Mouse (Mus musculus) heart, postnatal 0 days (tissue): Measurements from ENCODE around the gene Syt5. TPM values are rescaled to one million over a fixed set of nuclear protein-coding genes. Genes with fewer than 3 reads are reported as not detected.
A peak's percentile ranks its signal among the peaks of the same experiment; 100 is the strongest.

Experiments
- ATAC-seq: fragments of 200-750 bp; cut with Nextera tagmentation; 2 replicates; pipeline ENCODE4 v1.8.0; 2017; ENCODE audit warnings: low read depth, moderate number of reproducible peaks, moderate library complexity; ENCODE audit not compliant: insufficient read depth
- DNase-seq: peaks from one replicate; pipeline ENCODE4 v3.0.0-alpha.2; 2016; ENCODE audit warnings: low spot score
- H3K27ac ChIP-seq: fragments of 300-500 bp; sonication (generic); 2 replicates; pipeline ENCODE4 v1.5.1; 2014; ENCODE audit warnings: low read depth, mild to moderate bottlenecking
- H3K27me3 ChIP-seq: fragments of 300-500 bp; sonication (generic); 2 replicates; pipeline ENCODE4 v1.6.1; 2014; ENCODE audit warnings: low read length, mixed read lengths; ENCODE audit not compliant: control insufficient read depth, insufficient read depth
- H3K36me3 ChIP-seq: fragments of 300-500 bp; sonication (generic); replicated peaks from 2 replicates; pipeline ENCODE4 v1.6.1; 2014; ENCODE audit warnings: low read length, mixed read lengths; ENCODE audit not compliant: control insufficient read depth, insufficient read depth
- H3K4me1 ChIP-seq: fragments of 300-500 bp; sonication (generic); 2 replicates; pipeline ENCODE4 v1.6.1; 2014; ENCODE audit warnings: antibody characterized with exemption; ENCODE audit not compliant: control insufficient read depth, insufficient read depth
- H3K4me2 ChIP-seq: fragments of 300-500 bp; sonication (generic); 2 replicates; pipeline ENCODE4 v1.6.1; 2014; ENCODE audit warnings: low read depth, mild to moderate bottlenecking, low read length, moderate library complexity
- H3K4me3 ChIP-seq: fragments of 300-500 bp; sonication (generic); 2 replicates; pipeline ENCODE4 v1.5.1; 2014; ENCODE audit warnings: low read depth, low read length
- H3K9ac ChIP-seq: fragments of 300-500 bp; sonication (generic); replicated peaks from 2 replicates; pipeline ENCODE4 v1.6.1; 2014; ENCODE audit warnings: low read depth, low read length, mixed read lengths
- H3K9me3 ChIP-seq: fragments of 300-500 bp; sonication (generic); replicated peaks from 2 replicates; pipeline ENCODE4 v1.6.1; 2016; ENCODE audit warnings: low read length; ENCODE audit not compliant: control insufficient read depth
- CTCF ChIP-seq: IDR thresholded peaks from 2 replicates; pipeline ENCODE4 v1.5.1; 2016; ENCODE audit warnings: antibody characterized with exemption, control low read depth, low read depth
- EP300 ChIP-seq: IDR thresholded peaks from 2 replicates; pipeline ENCODE4 v1.6.1; 2016; ENCODE audit warnings: antibody characterized with exemption, low read depth
- whole genome bisulfite sequencing: fragments of 180-500 bp; shearing (Covaris S2); extraction: QIAGEN DNeasy Blood & Tissue Kit; methylation state at CpG from one replicate; pipeline ENCODE4 v1.1.7; 2014; 5-methylcytosine and 5-hydroxymethylcytosine counted together
- polyA plus RNA-seq: library from polyadenylated mRNA; unstranded; fragments of >200 nt; fragmentation: Nextera tagmentation; extraction: Ambion mirVana; gene quantifications from 2 replicates; pipeline ENCODE4 v1.2.1, GENCODE M21; 2015
- total RNA-seq: library from RNA; depleted of rRNA; stranded (reverse); fragments of >200 nt; gene quantifications from 2 replicates; pipeline ENCODE4 v1.2.3, GENCODE M21; 2014; ENCODE audit warnings: low replicate concordance

Gene Syt5
- total and polyA plus RNA-seq, 2 experiments from 2014 or later: 0.70 to 1.4 TPM

DNA sequence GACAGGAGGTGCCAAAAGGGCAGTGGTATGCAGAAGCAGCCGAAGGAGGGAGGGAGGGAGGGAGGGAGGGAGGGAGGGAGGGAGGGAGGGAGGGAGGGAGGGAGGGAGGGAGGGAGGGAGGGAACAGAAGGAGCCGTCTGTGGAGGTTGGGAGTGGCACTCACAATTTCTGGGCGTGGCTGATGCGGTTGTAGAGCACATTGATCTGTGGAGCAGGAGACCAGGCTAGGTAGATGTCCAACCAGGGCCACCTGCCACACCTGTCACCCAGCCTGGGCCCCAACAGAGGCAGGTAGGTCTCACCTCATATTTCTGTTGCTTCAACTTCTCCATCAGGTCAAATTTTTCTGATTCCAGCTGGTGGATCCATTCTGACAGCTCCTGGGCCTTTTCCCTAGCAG lies 40.1 kb downstream of the Syt5 start:
- H3K27ac ChIP-seq: no peak overlapping the region
- DNase-seq (no peak), ATAC-seq (no peak)
- H3K9me3 ChIP-seq: no peaks in the 10 kb centered on the region
- no peak overlapping the region for H3K4me3 ChIP-seq
- no peaks in the 10 kb centered on the region for H3K36me3 ChIP-seq
- 57% methylated on average over 3 of the region's 4 CpGs for WGBS
- H3K27me3 ChIP-seq: no peaks in the 10 kb centered on the region
- TF ChIP-seq CTCF (no peak), EP300 (no peak)
- no peak overlapping the region for H3K4me2 ChIP-seq
- peaks cover 31% of the 10 kb centered on the region for H3K4me1 ChIP-seq
- no peak overlapping the region for H3K9ac ChIP-seq

DNA sequence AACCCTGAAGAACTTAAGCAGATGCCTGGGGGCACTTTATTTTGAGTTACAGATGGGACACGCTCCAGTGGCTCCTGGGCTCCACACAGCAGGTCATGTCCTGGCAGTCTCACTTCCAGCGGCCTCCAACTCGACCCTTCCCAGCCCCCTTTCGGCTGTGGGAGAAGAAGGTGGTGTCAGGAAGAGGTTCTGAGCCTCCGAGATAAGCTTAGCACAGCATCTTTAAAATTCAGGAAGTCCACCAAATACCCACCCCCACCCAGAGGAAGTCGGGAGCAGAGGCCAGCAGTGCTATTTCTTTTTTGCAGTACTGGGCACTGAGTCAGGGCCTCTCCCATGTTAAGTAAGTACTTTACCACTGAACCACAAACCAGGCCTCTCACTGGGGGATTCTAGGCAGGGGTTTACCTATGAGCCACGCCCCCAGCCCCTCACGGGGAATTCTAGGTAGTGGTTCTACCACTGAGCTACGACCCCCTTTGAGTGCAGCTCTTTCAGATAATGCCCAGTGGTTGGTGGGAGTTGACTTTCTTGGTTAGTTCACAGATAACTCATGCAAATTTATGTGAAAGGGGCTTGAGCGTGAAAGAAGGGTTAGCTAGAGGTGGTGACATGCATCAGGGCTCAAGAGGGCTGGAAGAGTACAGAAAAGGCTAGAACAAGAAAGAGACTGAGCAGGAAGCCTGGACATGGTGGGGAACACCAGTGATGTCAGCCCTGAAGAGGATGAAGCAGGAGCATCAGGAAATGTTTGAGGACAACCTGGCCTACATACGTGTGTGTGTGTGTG lies 42.5 kb downstream of the Syt5 start:
- Histone ChIP-seq H3K27ac (peak overlapping the region; percentile 55), H3K4me2 (no peak overlapping the region), H3K4me3 (no peak overlapping the region), H3K9me3 (no peaks in the 10 kb centered on the region), H3K36me3 (no peaks in the 10 kb centered on the region), H3K27me3 (no peaks in the 10 kb centered on the region), H3K9ac (no peak overlapping the region), H3K4me1 (peaks cover 14% of the 10 kb centered on the region)
- 42% methylated on average over 11 of the region's 11 CpGs for WGBS
- no peak for TF ChIP-seq CTCF
- TF ChIP-seq EP300: no peak
- DNase-seq (no peak), ATAC-seq (no peak)

DNA sequence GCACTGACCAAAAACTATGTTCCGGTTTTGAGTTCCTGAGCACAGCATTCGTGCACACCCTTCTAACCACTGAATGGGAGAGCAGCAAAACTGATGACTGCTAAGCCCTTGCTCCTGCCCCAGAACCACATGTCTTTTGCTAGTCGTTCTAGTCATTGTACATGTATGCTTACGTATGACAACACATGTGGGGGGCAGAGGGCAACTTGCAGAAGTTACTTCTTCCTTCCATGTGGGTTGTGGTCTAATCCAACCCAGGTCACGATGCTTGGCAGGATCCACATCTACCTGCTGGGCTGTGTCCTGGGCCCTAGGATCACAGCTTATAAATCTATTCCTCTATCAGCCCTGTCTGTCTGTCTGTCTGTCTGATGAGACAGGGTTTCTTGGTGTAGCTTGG lies 43.5 kb downstream of the Syt5 start:
- Histone ChIP-seq H3K4me2 (no peak overlapping the region), H3K27me3 (no peaks in the 10 kb centered on the region), H3K9ac (no peak overlapping the region), H3K36me3 (no peaks in the 10 kb centered on the region), H3K9me3 (no peaks in the 10 kb centered on the region), H3K4me3 (no peak overlapping the region), H3K4me1 (peaks cover 18% of the 10 kb centered on the region), H3K27ac (peak overlapping the region; percentile 22; the same call in 1 of the 2 replicates)
- ATAC-seq: no peak
- WGBS: 66% methylated on average over 5 of the region's 5 CpGs
- TF ChIP-seq CTCF (no peak), EP300 (no peak)
- DNase-seq: no peak

DNA sequence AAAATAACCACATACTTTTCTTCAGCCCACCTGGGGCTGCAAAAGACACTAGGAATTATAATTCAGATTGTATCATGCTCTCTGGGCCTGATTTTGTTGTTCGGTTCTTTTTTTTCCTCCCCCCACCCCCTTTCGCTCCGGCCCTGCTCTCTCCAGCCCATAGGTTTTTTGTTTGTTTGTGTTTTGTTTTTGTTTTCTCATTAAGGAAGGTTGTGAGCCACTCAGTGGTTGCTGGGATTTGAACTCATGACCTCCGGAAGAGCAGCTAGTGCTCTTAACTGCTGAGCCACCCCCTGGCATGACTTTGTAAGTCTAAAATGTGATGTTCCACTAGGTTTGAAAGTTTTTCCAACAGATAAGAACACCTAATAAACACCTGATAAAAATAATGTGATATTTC lies 44.2 kb downstream of the Syt5 start:
- no peak for TF ChIP-seq EP300
- TF ChIP-seq CTCF: no peak
- H3K4me2 ChIP-seq: no peak overlapping the region

DNA sequence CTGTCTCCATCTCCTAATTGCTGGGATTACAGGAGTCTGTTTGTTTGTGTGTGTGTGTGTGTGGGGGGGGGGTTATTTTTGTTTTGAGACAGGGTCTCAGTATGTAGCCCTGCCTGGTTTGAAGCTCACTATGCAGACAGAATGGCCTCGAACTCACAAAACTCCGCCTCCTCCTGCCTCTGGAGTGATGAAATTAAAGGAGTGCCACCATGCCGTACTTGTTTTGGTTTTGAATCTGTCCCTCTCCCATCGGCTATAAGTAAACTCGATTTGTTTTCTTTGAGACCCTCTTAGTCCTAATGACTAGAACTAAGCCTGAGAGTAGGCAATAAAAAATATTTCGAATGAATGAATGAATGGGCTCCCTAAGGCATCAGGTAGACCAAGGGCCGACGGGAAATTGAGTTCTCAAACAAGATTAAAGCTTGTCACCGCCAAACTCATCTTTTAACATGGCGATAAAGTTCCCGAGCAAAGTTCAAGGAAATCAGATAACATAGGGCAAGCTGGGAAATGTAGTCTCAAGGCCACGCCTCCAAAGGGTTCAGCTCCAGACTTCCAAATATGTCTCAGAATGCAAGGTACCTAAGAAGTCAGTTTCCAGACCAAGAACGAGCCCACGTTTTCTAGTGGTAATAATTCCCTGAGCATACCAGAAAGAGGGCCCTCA lies 44.8 kb downstream of the Syt5 start:
- TF ChIP-seq EP300: no peak
- TF ChIP-seq CTCF: no peak
- 6% methylated on average over 14 of the region's 14 CpGs for WGBS
- H3K9ac ChIP-seq: peak overlapping the region; percentile 99; the same call in 1 of the 2 replicates
- H3K9me3 ChIP-seq: no peaks in the 10 kb centered on the region
- peak overlapping the region; percentile 97 for H3K4me3 ChIP-seq
- H3K27ac ChIP-seq: peak overlapping the region; percentile 95
- H3K27me3 ChIP-seq: no peaks in the 10 kb centered on the region
- DNase-seq: no peak
- H3K4me2 ChIP-seq: peak overlapping the region; percentile 89
- peaks cover 31% of the 10 kb centered on the region for H3K4me1 ChIP-seq
- ATAC-seq: no peak
- H3K36me3 ChIP-seq: peaks cover 2% of the 10 kb centered on the region; the same call in 1 of the 2 replicates

More for the DNA sequence above, 44.2 kb downstream of the Syt5 start:
- no peaks in the 10 kb centered on the region for H3K27me3 ChIP-seq
- H3K9me3 ChIP-seq: no peaks in the 10 kb centered on the region
- no peak overlapping the region for H3K9ac ChIP-seq
- DNase-seq: no peak
- no peak overlapping the region for H3K27ac ChIP-seq
- WGBS: 71% methylated on average over 4 of the region's 4 CpGs
- peaks cover 26% of the 10 kb centered on the region for H3K4me1 ChIP-seq
- no peaks in the 10 kb centered on the region for H3K36me3 ChIP-seq
- no peak overlapping the region for H3K4me3 ChIP-seq
- ATAC-seq: no peak
